Mouse (Mus musculus) CH12.LX (cell line): ENCODE measurements around the gene Ccser1.

Experiments used
- CHD1 ChIP-seq: IDR thresholded peaks from 2 replicates; pipeline ENCODE4 v1.6.1; 2012; ENCODE audit warnings: low read depth, low read length, improper control_type of control experiment, inconsistent platforms
- CHD2 ChIP-seq: IDR thresholded peaks from 2 replicates; pipeline ENCODE4 v1.6.1; 2011; ENCODE audit warnings: low read length, improper control_type of control experiment
- CTCF ChIP-seq, 2 experiments: IDR thresholded peaks in 1 of 2; conservative IDR thresholded peaks in 1 of 2; 2 replicates each; pipeline ENCODE4 v1.5.1; 2011 to 2012; ENCODE audit warnings: low read depth in 2 of 2, low read length in 2 of 2, improper control_type of control experiment in 1 of 2, inconsistent platforms in 1 of 2, mild to moderate bottlenecking in 1 of 2, moderate library complexity in 1 of 2
- ETS1 ChIP-seq: conservative IDR thresholded peaks from 2 replicates; pipeline ENCODE4 v1.6.1; 2012; ENCODE audit warnings: low read depth, mild to moderate bottlenecking, inconsistent platforms, low read length, improper control_type of control experiment, moderate library complexity
- HCFC1 ChIP-seq: IDR thresholded peaks from 2 replicates; pipeline ENCODE4 v1.6.1; 2012; ENCODE audit warnings: low read depth, mild to moderate bottlenecking, inconsistent platforms, low read length, improper control_type of control experiment
- MAX ChIP-seq: IDR thresholded peaks from 2 replicates; pipeline ENCODE4 v1.6.1; 2011; ENCODE audit warnings: low read length, improper control_type of control experiment
- MXI1 ChIP-seq: IDR thresholded peaks from 2 replicates; pipeline ENCODE4 v1.6.1; 2011; ENCODE audit warnings: mild to moderate bottlenecking, low read depth, low read length, improper control_type of control experiment
- NELFE ChIP-seq: IDR thresholded peaks from 2 replicates; pipeline ENCODE4 v1.6.1; 2011; ENCODE audit warnings: low read depth, low read length, improper control_type of control experiment
- POLR2A ChIP-seq: IDR thresholded peaks from 2 replicates; pipeline ENCODE4 v1.6.1; 2011; ENCODE audit warnings: low read depth, mild to moderate bottlenecking, improper control_type of control experiment, low read length
- POLR2AphosphoS2 ChIP-seq: IDR thresholded peaks from 2 replicates; pipeline ENCODE4 v1.6.1; 2011; ENCODE audit warnings: low read depth, low read length, improper control_type of control experiment
- SMC3 ChIP-seq: IDR thresholded peaks from 2 replicates; pipeline ENCODE4 v1.6.1; 2011; ENCODE audit warnings: low read depth, low read length, improper control_type of control experiment
- TBP ChIP-seq: conservative IDR thresholded peaks from 2 replicates; pipeline ENCODE4 v1.6.1; 2011; ENCODE audit warnings: low read depth, low read length, improper control_type of control experiment
- ZNF384 ChIP-seq: IDR thresholded peaks from 2 replicates; pipeline ENCODE4 v1.6.1; 2012; ENCODE audit warnings: low read depth, low read length, improper control_type of control experiment, inconsistent platforms

- TF ChIP-seq CTCF (conservative IDR thresholded peaks at IDR 0.05 in 1 of 2, IDR thresholded peaks at IDR 0.05 in 1 of 2; ENCODE audit: low read depth in 2 of 2, low read length in 2 of 2) = no peak
- TF ChIP-seq ETS1 = no peak
- no peak for TF ChIP-seq CHD1
- no peak for TF ChIP-seq POLR2AphosphoS2
- TF ChIP-seq CHD2 = no peak
- TF ChIP-seq MAX = no peak
- no peak for TF ChIP-seq NELFE
- TF ChIP-seq SMC3 = no peak
- no peak for TF ChIP-seq POLR2A
- no peak for TF ChIP-seq ZNF384
- TF ChIP-seq TBP = no peak
- TF ChIP-seq MXI1 = no peak
- TF ChIP-seq HCFC1 = no peak
These were observed 696.2 kb downstream of the Ccser1 start for GRCm38 (mm10) chr6:61876302-61876701.
